Mouse (Mus musculus): ENCODE data around the gene Ccnt2. TPM values are rescaled to one million over a fixed set of nuclear protein-coding genes. Genes with fewer than 3 reads are reported as not detected.
A peak's percentile ranks its signal among the peaks of the same experiment; 100 is the strongest.

The Ccnt2 gene
- polyA plus RNA-seq, 1 experiment from 2014 or later, result 62.2 TPM

DNA sequence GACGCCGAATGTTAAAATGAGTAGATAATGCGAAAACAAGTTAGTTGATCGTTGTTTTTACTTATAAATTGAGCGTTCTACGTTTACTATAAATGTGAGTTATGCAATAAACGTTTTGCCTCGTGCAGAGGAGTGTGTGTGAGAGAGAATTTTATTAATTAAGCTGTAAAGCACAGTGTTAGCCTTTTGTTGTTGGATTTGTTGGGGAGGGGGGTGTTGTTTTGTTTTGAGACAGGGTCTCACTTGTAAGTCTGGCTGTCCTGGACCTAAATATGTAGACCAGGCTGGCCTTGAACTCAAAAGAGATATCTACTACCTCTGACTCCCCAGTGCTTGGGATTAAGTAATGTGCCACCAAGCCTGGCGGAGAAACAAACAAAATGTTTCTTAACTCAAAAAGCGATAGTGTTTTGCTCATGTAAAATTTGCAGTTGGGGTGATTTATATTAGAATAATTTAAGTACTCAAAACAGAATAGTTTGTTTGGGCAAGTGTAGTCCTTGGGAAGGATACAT is 1.3 kb downstream of the Ccnt2 start:
- WGBS, result 6% methylated on average over 10 of the region's 10 CpGs
- Histone ChIP-seq H3K9ac (ENCODE audit: low read length) (peak overlapping the region; percentile 85), H3K9me3 (ENCODE audit: control insufficient read depth, low read length) (no peaks in the 10 kb centered on the region), H3K4me3 (ENCODE audit: control insufficient read depth in 1 of 2, insufficient read depth in 1 of 2, low read depth in 1 of 2, low read length in 2 of 2) (peak overlapping the region; percentile 12 to 76; a peak in 3 of 4 replicates), H3K36me3 (ENCODE audit: control insufficient read depth, insufficient read depth, low read length) (peaks cover 10% of the 10 kb centered on the region; the same call in 1 of the 2 replicates), H3K27ac (replicated peaks in 1 of 2; ENCODE audit: control insufficient read depth in 1 of 2, insufficient read depth in 1 of 2, low read depth in 2 of 2, low read length in 2 of 2) (no peak overlapping the region), H3K4me1 (ENCODE audit: control insufficient read depth in 2 of 2, insufficient read depth in 2 of 2, low read length in 2 of 2) (peaks cover 7 to 41% of the 10 kb centered on the region in 2 experiments), H3K27me3 (ENCODE audit: control insufficient read depth, insufficient read depth, low read length) (no peaks in the 10 kb centered on the region), H3K4me2 (ENCODE audit: low read length) (peak overlapping the region; percentile 84)
- ATAC-seq (ENCODE audit: insufficient number of reproducible peaks, insufficient read depth, low FRiP score, low read depth), result no peak

DNA sequence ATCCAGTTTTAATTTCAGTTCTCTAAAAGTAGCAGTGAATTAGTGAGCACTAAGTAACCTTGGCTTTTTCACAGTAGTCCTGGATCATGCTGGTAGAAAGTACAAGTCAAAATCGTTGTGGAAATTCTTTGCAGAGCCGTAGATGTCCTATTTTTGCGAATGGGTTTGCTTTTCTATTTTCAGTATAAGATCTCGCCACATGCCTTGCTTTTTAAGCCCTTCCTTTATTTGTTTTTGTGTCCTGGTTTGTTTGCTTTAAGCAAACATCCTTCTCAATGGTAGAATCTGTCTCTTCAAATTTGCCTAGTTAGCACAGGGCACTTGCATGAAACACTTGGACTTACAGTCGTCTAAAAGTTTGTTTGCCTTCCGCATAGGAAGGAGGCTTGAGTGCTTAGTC is 2.3 kb downstream of the Ccnt2 start:
- no peak for ATAC-seq (ENCODE audit: insufficient number of reproducible peaks, insufficient read depth, low FRiP score, low read depth)
- Histone ChIP-seq H3K9me3 (ENCODE audit: control insufficient read depth, low read length) (no peaks in the 10 kb centered on the region), H3K9ac (ENCODE audit: low read length) (peak overlapping the region; percentile 85), H3K4me3 (ENCODE audit: control insufficient read depth in 1 of 2, insufficient read depth in 1 of 2, low read depth in 1 of 2, low read length in 2 of 2) (peak overlapping the region in 1 of 2 experiments; percentile 76; a peak in 2 of 4 replicates), H3K36me3 (ENCODE audit: control insufficient read depth, insufficient read depth, low read length) (peaks cover 10% of the 10 kb centered on the region; the same call in 1 of the 2 replicates), H3K4me1 (ENCODE audit: control insufficient read depth in 2 of 2, insufficient read depth in 2 of 2, low read length in 2 of 2) (peaks cover 10 to 50% of the 10 kb centered on the region in 2 experiments), H3K27ac (replicated peaks in 1 of 2; ENCODE audit: control insufficient read depth in 1 of 2, insufficient read depth in 1 of 2, low read depth in 2 of 2, low read length in 2 of 2) (no peak overlapping the region), H3K4me2 (ENCODE audit: low read length) (peak overlapping the region; percentile 84), H3K27me3 (ENCODE audit: control insufficient read depth, insufficient read depth, low read length) (no peaks in the 10 kb centered on the region)
- WGBS, result 45% methylated on average over 6 of the region's 6 CpGs

DNA sequence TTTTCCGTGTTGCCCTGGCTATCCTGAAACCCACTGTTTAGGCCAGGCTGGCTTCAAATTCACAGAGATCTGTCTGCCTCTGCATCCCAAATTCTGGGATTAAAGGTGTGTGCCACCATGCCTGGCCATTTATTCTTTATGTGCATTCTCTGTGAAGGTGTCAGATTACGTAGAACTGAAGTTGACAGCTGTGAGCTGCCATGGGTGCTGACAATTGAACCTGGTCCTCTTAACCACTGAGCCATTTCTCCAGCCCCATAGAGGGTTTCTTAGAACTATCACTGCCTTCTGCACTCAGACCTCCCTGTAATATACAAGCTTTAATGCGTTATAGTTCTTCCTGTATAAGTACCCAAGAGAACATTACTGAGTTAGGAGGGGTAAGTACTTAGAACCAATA is 4.6 kb downstream of the Ccnt2 start:
- Histone ChIP-seq H3K4me1 (ENCODE audit: control insufficient read depth in 2 of 2, insufficient read depth in 2 of 2, low read length in 2 of 2) (peaks cover 8 to 51% of the 10 kb centered on the region in 2 experiments; a peak in 3 of 4 replicates), H3K9ac (ENCODE audit: low read length) (no peak overlapping the region), H3K4me3 (ENCODE audit: control insufficient read depth in 1 of 2, insufficient read depth in 1 of 2, low read depth in 1 of 2, low read length in 2 of 2) (no peak overlapping the region), H3K4me2 (ENCODE audit: low read length) (no peak overlapping the region), H3K27ac (replicated peaks in 1 of 2; ENCODE audit: control insufficient read depth in 1 of 2, insufficient read depth in 1 of 2, low read depth in 2 of 2, low read length in 2 of 2) (no peak overlapping the region), H3K27me3 (ENCODE audit: control insufficient read depth, insufficient read depth, low read length) (no peaks in the 10 kb centered on the region), H3K9me3 (ENCODE audit: control insufficient read depth, low read length) (no peaks in the 10 kb centered on the region), H3K36me3 (ENCODE audit: control insufficient read depth, insufficient read depth, low read length) (peaks cover 7% of the 10 kb centered on the region; the same call in 1 of the 2 replicates)
- 84% methylated on average over 3 of the region's 3 CpGs for WGBS
- no peak for ATAC-seq (ENCODE audit: insufficient number of reproducible peaks, insufficient read depth, low FRiP score, low read depth)

DNA sequence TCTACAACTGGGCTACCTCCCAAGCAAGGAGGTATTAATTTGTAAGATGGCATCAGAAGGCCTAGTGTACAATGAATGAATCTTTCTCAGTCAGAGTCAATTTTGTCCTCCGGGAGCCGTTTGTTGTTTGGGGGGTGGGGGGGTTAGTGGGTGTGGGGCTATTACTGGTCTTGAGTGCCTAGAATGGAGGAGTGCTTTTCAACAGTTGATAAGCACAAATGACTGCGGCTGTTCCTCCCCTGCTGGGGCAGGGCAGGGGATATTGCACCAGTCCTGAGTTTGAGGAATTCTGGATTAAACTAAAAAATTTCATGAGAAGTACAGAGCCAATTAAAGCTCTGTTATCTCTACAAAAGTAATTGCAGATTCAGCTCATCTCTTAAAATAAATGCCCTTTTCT is 6.2 kb downstream of the Ccnt2 start:
- ATAC-seq (ENCODE audit: insufficient number of reproducible peaks, insufficient read depth, low FRiP score, low read depth), result peak; percentile 42; the same call in 1 of the 2 replicates
- Histone ChIP-seq H3K27ac (replicated peaks in 1 of 2; ENCODE audit: control insufficient read depth in 1 of 2, insufficient read depth in 1 of 2, low read depth in 2 of 2, low read length in 2 of 2) (0 out of 4 replicates have a peak overlapping the region, but pooled peaks of 1 of the 2 experiments have one; percentile 17), H3K9me3 (ENCODE audit: control insufficient read depth, low read length) (no peaks in the 10 kb centered on the region), H3K9ac (ENCODE audit: low read length) (0 out of 2 replicates have a peak overlapping the region, but pooled peaks have one; percentile 23), H3K4me2 (ENCODE audit: low read length) (peak overlapping the region; percentile 48), H3K36me3 (ENCODE audit: control insufficient read depth, insufficient read depth, low read length) (peaks cover 7% of the 10 kb centered on the region; the same call in 1 of the 2 replicates), H3K4me3 (ENCODE audit: control insufficient read depth in 1 of 2, insufficient read depth in 1 of 2, low read depth in 1 of 2, low read length in 2 of 2) (peak overlapping the region in 1 of 2 experiments; percentile 10; a peak in 1 of 4 replicates), H3K4me1 (ENCODE audit: control insufficient read depth in 2 of 2, insufficient read depth in 2 of 2, low read length in 2 of 2) (peaks cover 10 to 63% of the 10 kb centered on the region in 2 experiments; a peak in 3 of 4 replicates), H3K27me3 (ENCODE audit: control insufficient read depth, insufficient read depth, low read length) (no peaks in the 10 kb centered on the region)
- WGBS, result 3% methylated on average over 3 of the region's 3 CpGs

DNA sequence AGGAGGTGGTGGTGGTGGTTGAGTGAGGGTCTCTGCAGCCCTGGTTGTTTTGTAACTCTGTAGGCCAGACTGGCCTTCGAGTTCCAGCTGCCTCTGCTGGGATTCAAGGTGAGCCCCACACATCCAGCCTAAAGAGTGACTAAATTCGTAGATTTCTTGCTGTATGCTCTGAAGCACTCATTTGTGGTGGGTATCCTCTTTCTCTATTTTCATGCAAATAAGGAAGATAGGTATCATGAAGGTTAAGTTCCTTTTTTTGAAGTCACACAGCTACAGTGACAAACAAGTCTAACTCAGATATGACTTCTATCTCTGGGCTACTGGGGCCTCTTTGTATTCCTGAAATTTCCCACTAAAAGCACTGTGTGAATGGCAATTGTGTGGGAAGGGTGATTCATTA is 6.9 kb downstream of the Ccnt2 start:
- H3K4me1 ChIP-seq (ENCODE audit: control insufficient read depth in 2 of 2, insufficient read depth in 2 of 2, low read length in 2 of 2), result peaks cover 10 to 64% of the 10 kb centered on the region in 2 experiments; a peak in 3 of 4 replicates
- ATAC-seq (ENCODE audit: insufficient number of reproducible peaks, insufficient read depth, low FRiP score, low read depth), result no peak
- H3K4me2 ChIP-seq (ENCODE audit: low read length), result no peak overlapping the region
- H3K9ac ChIP-seq (ENCODE audit: low read length), result no peak overlapping the region
- H3K27ac ChIP-seq (replicated peaks in 1 of 2; ENCODE audit: control insufficient read depth in 1 of 2, insufficient read depth in 1 of 2, low read depth in 2 of 2, low read length in 2 of 2), result no peak overlapping the region
- no peak overlapping the region for H3K4me3 ChIP-seq (ENCODE audit: control insufficient read depth in 1 of 2, insufficient read depth in 1 of 2, low read depth in 1 of 2, low read length in 2 of 2)
- peaks cover 7% of the 10 kb centered on the region; the same call in 1 of the 2 replicates for H3K36me3 ChIP-seq (ENCODE audit: control insufficient read depth, insufficient read depth, low read length)
- H3K9me3 ChIP-seq (ENCODE audit: control insufficient read depth, low read length), result no peaks in the 10 kb centered on the region
- H3K27me3 ChIP-seq (ENCODE audit: control insufficient read depth, insufficient read depth, low read length), result no peaks in the 10 kb centered on the region
- 46% methylated on average over 2 of the region's 2 CpGs for WGBS

DNA sequence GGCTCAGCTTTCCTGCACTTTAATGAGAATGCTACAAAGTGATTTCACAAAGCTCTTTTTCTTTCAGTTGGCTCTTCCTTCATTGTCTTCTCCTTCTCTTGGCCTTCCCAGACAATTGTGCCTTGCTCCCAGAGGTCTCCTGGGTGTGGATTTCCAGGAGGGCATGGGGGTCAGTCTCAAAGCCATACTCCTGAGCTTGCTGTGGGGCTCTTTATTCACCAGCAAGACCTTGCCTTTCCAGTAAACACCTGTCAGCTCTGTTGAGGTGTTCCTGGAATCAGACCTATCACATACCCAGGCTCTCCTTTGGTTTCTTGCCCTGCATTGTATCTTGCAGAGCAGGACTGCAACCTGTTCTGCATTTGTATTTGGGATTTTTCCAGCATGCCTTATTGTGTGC is 9.9 kb downstream of the Ccnt2 start:
- Histone ChIP-seq H3K4me1 (ENCODE audit: control insufficient read depth in 2 of 2, insufficient read depth in 2 of 2, low read length in 2 of 2) (peaks cover 10 to 75% of the 10 kb centered on the region in 2 experiments), H3K27me3 (ENCODE audit: control insufficient read depth, insufficient read depth, low read length) (no peaks in the 10 kb centered on the region), H3K4me2 (ENCODE audit: low read length) (no peak overlapping the region), H3K9ac (ENCODE audit: low read length) (no peak overlapping the region), H3K9me3 (ENCODE audit: control insufficient read depth, low read length) (no peaks in the 10 kb centered on the region), H3K4me3 (ENCODE audit: control insufficient read depth in 1 of 2, insufficient read depth in 1 of 2, low read depth in 1 of 2, low read length in 2 of 2) (no peak overlapping the region), H3K27ac (replicated peaks in 1 of 2; ENCODE audit: control insufficient read depth in 1 of 2, insufficient read depth in 1 of 2, low read depth in 2 of 2, low read length in 2 of 2) (no peak overlapping the region), H3K36me3 (ENCODE audit: control insufficient read depth, insufficient read depth, low read length) (no peaks in the 10 kb centered on the region)
- ATAC-seq (ENCODE audit: insufficient number of reproducible peaks, insufficient read depth, low FRiP score, low read depth), result no peak

DNA sequence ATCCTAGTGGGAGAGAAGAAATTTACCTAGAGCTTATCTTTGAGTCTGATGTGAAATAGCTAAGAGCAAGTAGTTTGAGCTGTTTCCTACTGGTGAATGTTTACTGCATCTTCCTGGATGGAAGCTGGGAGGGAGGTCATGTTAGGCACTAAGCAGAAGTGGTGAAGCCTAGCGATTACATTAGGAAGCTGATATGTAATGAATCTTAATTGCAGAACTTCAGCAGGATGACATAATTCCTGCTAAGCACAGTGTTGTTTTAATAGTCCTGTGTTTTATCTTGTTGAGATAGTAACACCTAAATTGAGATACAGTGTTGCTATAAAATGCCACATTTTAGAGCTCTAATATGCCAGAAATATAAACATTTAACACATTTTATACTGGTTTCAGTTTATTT is 11.9 kb downstream of the Ccnt2 start:
- H3K27me3 ChIP-seq (ENCODE audit: control insufficient read depth, insufficient read depth, low read length), result no peaks in the 10 kb centered on the region
- ATAC-seq (ENCODE audit: insufficient number of reproducible peaks, insufficient read depth, low FRiP score, low read depth), result no peak
- no peak overlapping the region for H3K27ac ChIP-seq (replicated peaks in 1 of 2; ENCODE audit: control insufficient read depth in 1 of 2, insufficient read depth in 1 of 2, low read depth in 2 of 2, low read length in 2 of 2)
- peaks cover 11 to 73% of the 10 kb centered on the region in 2 experiments for H3K4me1 ChIP-seq (ENCODE audit: control insufficient read depth in 2 of 2, insufficient read depth in 2 of 2, low read length in 2 of 2)
- H3K36me3 ChIP-seq (ENCODE audit: control insufficient read depth, insufficient read depth, low read length), result no peaks in the 10 kb centered on the region
- no peak overlapping the region for H3K4me3 ChIP-seq (ENCODE audit: control insufficient read depth in 1 of 2, insufficient read depth in 1 of 2, low read depth in 1 of 2, low read length in 2 of 2)
- no peak overlapping the region for H3K9ac ChIP-seq (ENCODE audit: low read length)
- WGBS, result 3% methylated on average over 1 of the region's 1 CpGs
- no peak overlapping the region for H3K4me2 ChIP-seq (ENCODE audit: low read length)
- no peaks in the 10 kb centered on the region for H3K9me3 ChIP-seq (ENCODE audit: control insufficient read depth, low read length)

DNA sequence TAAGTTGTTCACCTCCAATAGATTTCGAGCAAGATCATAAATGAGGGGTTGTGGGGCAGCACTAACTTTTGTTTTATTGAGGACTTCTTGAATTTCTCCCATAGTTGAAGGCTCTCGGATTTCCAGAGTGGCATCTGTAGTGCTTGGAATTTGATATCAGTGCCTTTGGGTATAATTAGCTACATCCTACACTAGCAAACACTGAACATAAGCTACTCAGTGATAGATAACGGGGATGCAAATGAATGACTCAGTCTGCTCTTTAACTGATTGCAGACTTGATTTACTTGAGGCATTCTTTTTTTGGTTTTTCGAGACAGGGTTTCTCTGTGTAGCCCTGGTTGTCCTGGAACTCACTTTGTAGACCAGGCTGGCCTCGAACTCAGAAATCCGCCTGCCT is 15.0 kb downstream of the Ccnt2 start:
- WGBS, result 40% methylated on average over 6 of the region's 6 CpGs
- peak overlapping the region in 1 of 2 experiments; percentile 26; a peak in 2 of 4 replicates for H3K27ac ChIP-seq (replicated peaks in 1 of 2; ENCODE audit: control insufficient read depth in 1 of 2, insufficient read depth in 1 of 2, low read depth in 2 of 2, low read length in 2 of 2)

More for the DNA sequence above, 15.0 kb downstream of the Ccnt2 start:
- no peaks in the 10 kb centered on the region for H3K9me3 ChIP-seq (ENCODE audit: control insufficient read depth, low read length)
- no peak overlapping the region for H3K4me3 ChIP-seq (ENCODE audit: control insufficient read depth in 1 of 2, insufficient read depth in 1 of 2, low read depth in 1 of 2, low read length in 2 of 2)
- no peaks in the 10 kb centered on the region for H3K27me3 ChIP-seq (ENCODE audit: control insufficient read depth, insufficient read depth, low read length)
- peaks cover 18% of the 10 kb centered on the region for H3K36me3 ChIP-seq (ENCODE audit: control insufficient read depth, insufficient read depth, low read length)
- H3K9ac ChIP-seq (ENCODE audit: low read length), result no peak overlapping the region
- no peak for ATAC-seq (ENCODE audit: insufficient number of reproducible peaks, insufficient read depth, low FRiP score, low read depth)
- H3K4me1 ChIP-seq (ENCODE audit: control insufficient read depth in 2 of 2, insufficient read depth in 2 of 2, low read length in 2 of 2), result peaks cover 8 to 60% of the 10 kb centered on the region in 2 experiments
- peak overlapping the region; percentile 28 for H3K4me2 ChIP-seq (ENCODE audit: low read length)
